Mouse (Mus musculus): ENCODE results near the gene Sypl. TPM values are rescaled to one million over a fixed set of nuclear protein-coding genes. Genes with fewer than 3 reads are reported as not detected.

Sypl gene
- polyA plus RNA-seq, 1 experiment from 2014 or later, result 135 TPM

DNA sequence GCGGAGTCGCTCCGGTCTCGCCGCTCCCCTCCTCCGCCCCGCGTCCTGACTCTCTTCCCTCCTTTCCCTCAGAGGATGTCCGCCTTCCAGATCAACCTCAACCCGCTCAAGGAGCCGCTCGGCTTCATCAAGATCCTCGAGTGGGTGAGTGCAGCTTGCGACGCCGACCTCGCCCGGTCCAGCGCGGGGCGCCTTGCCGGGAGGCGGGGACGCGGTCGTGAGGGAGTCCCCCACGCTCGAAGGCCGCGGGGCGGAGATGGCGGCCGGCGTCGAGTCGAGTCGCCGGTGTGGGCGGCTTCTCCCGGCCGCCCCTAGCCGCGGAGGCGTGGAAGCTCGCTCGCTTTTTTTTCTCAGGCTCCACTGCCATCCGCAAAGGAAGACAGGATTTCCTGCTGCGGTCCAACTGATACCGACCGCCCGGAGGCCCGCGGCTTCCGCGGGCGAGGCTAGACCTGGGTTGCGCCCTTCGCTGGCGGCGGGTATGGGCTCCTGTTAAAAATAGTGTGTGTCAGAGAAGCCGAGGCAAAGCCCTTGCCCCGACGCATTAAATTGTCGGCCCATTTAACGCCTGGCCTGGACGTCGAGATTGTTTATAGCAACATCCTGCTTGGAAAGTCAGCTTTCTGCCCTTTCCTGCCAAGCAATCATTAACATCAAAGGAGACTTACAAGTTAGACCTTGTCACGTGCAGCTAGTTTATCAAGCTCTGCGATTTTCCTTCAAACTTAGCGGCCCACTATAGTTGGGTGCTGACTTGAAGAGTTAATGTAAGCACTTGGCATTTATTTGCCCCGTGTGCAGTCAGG is 728 bp downstream of the Sypl start:
- Histone ChIP-seq H3K36me3 (ENCODE audit: control insufficient read depth, insufficient read depth, low read length) (no peaks in the 10 kb centered on the region), H3K4me1 (ENCODE audit: control insufficient read depth, insufficient read depth, low read length) (peaks cover 33% of the 10 kb centered on the region), H3K27me3 (ENCODE audit: control insufficient read depth, insufficient read depth, low read length) (no peaks in the 10 kb centered on the region), H3K4me2 (replicated peaks; ENCODE audit: low read depth, low read length) (peak overlapping the region; percentile 66), H3K9me3 (ENCODE audit: control insufficient read depth, low read length) (no peaks in the 10 kb centered on the region), H3K9ac (ENCODE audit: low read depth, low read length) (peak overlapping the region; percentile 82), H3K4me3 (ENCODE audit: low read length) (peak overlapping the region; percentile 59), H3K27ac (ENCODE audit: low read depth, low read length) (peak overlapping the region; percentile 93)
- WGBS, result under 1% methylated on average over 67 of the region's 71 CpGs
- ATAC-seq (ENCODE audit: low FRiP score, low TSS enrichment), result no peak; the same call in 1 of the 2 replicates

- Histone ChIP-seq H3K9me3 (ENCODE audit: control insufficient read depth, low read length) (no peaks in the 10 kb centered on the region), H3K9ac (ENCODE audit: low read depth, low read length) (peak overlapping the region; percentile 82), H3K27ac (ENCODE audit: low read depth, low read length) (peak overlapping the region; percentile 93; the same call in 1 of the 2 replicates), H3K4me1 (ENCODE audit: control insufficient read depth, insufficient read depth, low read length) (peaks cover 39% of the 10 kb centered on the region), H3K27me3 (ENCODE audit: control insufficient read depth, insufficient read depth, low read length) (no peaks in the 10 kb centered on the region), H3K4me2 (replicated peaks; ENCODE audit: low read depth, low read length) (peak overlapping the region; percentile 66), H3K36me3 (ENCODE audit: control insufficient read depth, insufficient read depth, low read length) (no peaks in the 10 kb centered on the region), H3K4me3 (ENCODE audit: low read length) (peak overlapping the region; percentile 59)
- no peak for ATAC-seq (ENCODE audit: low FRiP score, low TSS enrichment)
- WGBS, result under 1% methylated on average over 8 of the region's 8 CpGs
These were observed 1.3 kb downstream of the Sypl start for GRCm38 (mm10) chr12:32955037-32955436.

GRCm38 (mm10) chr12:32957211-32957610 is 3.5 kb downstream of the Sypl start:
- H3K4me2 ChIP-seq (replicated peaks; ENCODE audit: low read depth, low read length), result no peak overlapping the region
- H3K9me3 ChIP-seq (ENCODE audit: control insufficient read depth, low read length), result no peaks in the 10 kb centered on the region
- no peak for ATAC-seq (ENCODE audit: low FRiP score, low TSS enrichment)
- no peak overlapping the region for H3K4me3 ChIP-seq (ENCODE audit: low read length)
- no peak overlapping the region for H3K27ac ChIP-seq (ENCODE audit: low read depth, low read length)
- H3K9ac ChIP-seq (ENCODE audit: low read depth, low read length), result no peak overlapping the region
- no peaks in the 10 kb centered on the region for H3K27me3 ChIP-seq (ENCODE audit: control insufficient read depth, insufficient read depth, low read length)
- H3K4me1 ChIP-seq (ENCODE audit: control insufficient read depth, insufficient read depth, low read length), result peaks cover 55% of the 10 kb centered on the region
- H3K36me3 ChIP-seq (ENCODE audit: control insufficient read depth, insufficient read depth, low read length), result no peaks in the 10 kb centered on the region
- 59% methylated on average over 2 of the region's 2 CpGs for WGBS

DNA sequence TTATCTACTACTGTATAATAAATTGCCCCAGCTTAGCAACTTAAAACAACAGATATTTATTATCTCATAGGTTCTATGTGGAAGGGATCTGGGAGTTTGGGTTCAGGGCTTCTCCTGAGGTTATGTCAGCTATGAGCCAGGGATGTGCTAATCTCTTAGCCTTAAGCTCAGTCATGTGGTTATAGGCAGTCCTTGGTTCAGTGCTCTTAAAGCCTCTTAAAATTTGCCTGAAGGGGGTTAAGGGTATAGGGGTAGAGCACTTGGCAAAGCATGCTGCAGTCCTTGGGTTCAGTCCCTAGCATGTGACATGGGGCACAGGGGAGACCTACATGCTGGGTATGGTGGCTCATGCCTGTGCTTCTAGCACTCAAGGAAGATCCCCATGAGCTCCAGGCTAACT is 8.4 kb downstream of the Sypl start:
- H3K4me1 ChIP-seq (ENCODE audit: control insufficient read depth, insufficient read depth, low read length), result peaks cover 36% of the 10 kb centered on the region
- H3K9ac ChIP-seq (ENCODE audit: low read depth, low read length), result no peak overlapping the region
- H3K36me3 ChIP-seq (ENCODE audit: control insufficient read depth, insufficient read depth, low read length), result peaks cover 8% of the 10 kb centered on the region; the same call in 1 of the 2 replicates
- H3K4me2 ChIP-seq (replicated peaks; ENCODE audit: low read depth, low read length), result no peak overlapping the region
- no peak overlapping the region for H3K4me3 ChIP-seq (ENCODE audit: low read length)
- H3K27me3 ChIP-seq (ENCODE audit: control insufficient read depth, insufficient read depth, low read length), result no peaks in the 10 kb centered on the region
- ATAC-seq (ENCODE audit: low FRiP score, low TSS enrichment), result peak; percentile 39; the same call in 1 of the 2 replicates
- H3K9me3 ChIP-seq (ENCODE audit: control insufficient read depth, low read length), result no peaks in the 10 kb centered on the region
- H3K27ac ChIP-seq (ENCODE audit: low read depth, low read length), result no peak overlapping the region

- WGBS, result 90% methylated on average over 4 of the region's 4 CpGs
- no peak for ATAC-seq (ENCODE audit: low FRiP score, low TSS enrichment)
- H3K4me3 ChIP-seq (ENCODE audit: low read length), result no peak overlapping the region
These were observed 10.2 kb downstream of the Sypl start for GRCm38 (mm10) chr12:32963858-32964257.

GRCm38 (mm10) chr12:32972287-32972686 is 18.6 kb downstream of the Sypl start:
- Histone ChIP-seq H3K9me3 (ENCODE audit: control insufficient read depth, low read length) (no peaks in the 10 kb centered on the region), H3K27me3 (ENCODE audit: control insufficient read depth, insufficient read depth, low read length) (no peaks in the 10 kb centered on the region), H3K27ac (ENCODE audit: low read depth, low read length) (no peak overlapping the region), H3K4me3 (ENCODE audit: low read length) (no peak overlapping the region), H3K4me1 (ENCODE audit: control insufficient read depth, insufficient read depth, low read length) (no peaks in the 10 kb centered on the region), H3K36me3 (ENCODE audit: control insufficient read depth, insufficient read depth, low read length) (peaks cover 36% of the 10 kb centered on the region), H3K4me2 (replicated peaks; ENCODE audit: low read depth, low read length) (no peak overlapping the region), H3K9ac (ENCODE audit: low read depth, low read length) (no peak overlapping the region)
- WGBS, result 88% methylated on average over 1 of the region's 1 CpGs
- ATAC-seq (ENCODE audit: low FRiP score, low TSS enrichment), result no peak

More at GRCm38 (mm10) chr12:32963858-32964257, 10.2 kb downstream of the Sypl start:
- H3K27ac ChIP-seq (ENCODE audit: low read depth, low read length), result no peak overlapping the region
- no peak overlapping the region for H3K9ac ChIP-seq (ENCODE audit: low read depth, low read length)
- H3K27me3 ChIP-seq (ENCODE audit: control insufficient read depth, insufficient read depth, low read length), result no peaks in the 10 kb centered on the region
- no peaks in the 10 kb centered on the region for H3K9me3 ChIP-seq (ENCODE audit: control insufficient read depth, low read length)
- peaks cover 28% of the 10 kb centered on the region for H3K4me1 ChIP-seq (ENCODE audit: control insufficient read depth, insufficient read depth, low read length)
- no peak overlapping the region for H3K4me2 ChIP-seq (replicated peaks; ENCODE audit: low read depth, low read length)
- H3K36me3 ChIP-seq (ENCODE audit: control insufficient read depth, insufficient read depth, low read length), result peaks cover 18% of the 10 kb centered on the region

GRCm38 (mm10) chr12:32974893-32975292 is 21.2 kb downstream of the Sypl start:
- no peak for ATAC-seq (ENCODE audit: low FRiP score, low TSS enrichment)
- H3K9me3 ChIP-seq (ENCODE audit: control insufficient read depth, low read length), result no peaks in the 10 kb centered on the region

GRCm38 (mm10) chr12:32975501-32975900 is 21.8 kb downstream of the Sypl start:
- Histone ChIP-seq H3K9me3 (ENCODE audit: control insufficient read depth, low read length) (no peaks in the 10 kb centered on the region), H3K4me3 (ENCODE audit: low read length) (no peak overlapping the region), H3K27me3 (ENCODE audit: control insufficient read depth, insufficient read depth, low read length) (no peaks in the 10 kb centered on the region), H3K27ac (ENCODE audit: low read depth, low read length) (no peak overlapping the region), H3K4me1 (ENCODE audit: control insufficient read depth, insufficient read depth, low read length) (no peaks in the 10 kb centered on the region), H3K9ac (ENCODE audit: low read depth, low read length) (no peak overlapping the region), H3K36me3 (ENCODE audit: control insufficient read depth, insufficient read depth, low read length) (peaks cover 22% of the 10 kb centered on the region; the same call in 1 of the 2 replicates), H3K4me2 (replicated peaks; ENCODE audit: low read depth, low read length) (no peak overlapping the region)
- ATAC-seq (ENCODE audit: low FRiP score, low TSS enrichment), result no peak
- WGBS, result 81% methylated on average over 3 of the region's 3 CpGs

More at GRCm38 (mm10) chr12:32974893-32975292, 21.2 kb downstream of the Sypl start:
- no peak overlapping the region for H3K27ac ChIP-seq (ENCODE audit: low read depth, low read length)
- no peak overlapping the region for H3K4me2 ChIP-seq (replicated peaks; ENCODE audit: low read depth, low read length)
- no peak overlapping the region for H3K4me3 ChIP-seq (ENCODE audit: low read length)
- H3K9ac ChIP-seq (ENCODE audit: low read depth, low read length), result no peak overlapping the region
- peaks cover 23% of the 10 kb centered on the region; the same call in 1 of the 2 replicates for H3K36me3 ChIP-seq (ENCODE audit: control insufficient read depth, insufficient read depth, low read length)
- H3K27me3 ChIP-seq (ENCODE audit: control insufficient read depth, insufficient read depth, low read length), result no peaks in the 10 kb centered on the region
- H3K4me1 ChIP-seq (ENCODE audit: control insufficient read depth, insufficient read depth, low read length), result no peaks in the 10 kb centered on the region

DNA sequence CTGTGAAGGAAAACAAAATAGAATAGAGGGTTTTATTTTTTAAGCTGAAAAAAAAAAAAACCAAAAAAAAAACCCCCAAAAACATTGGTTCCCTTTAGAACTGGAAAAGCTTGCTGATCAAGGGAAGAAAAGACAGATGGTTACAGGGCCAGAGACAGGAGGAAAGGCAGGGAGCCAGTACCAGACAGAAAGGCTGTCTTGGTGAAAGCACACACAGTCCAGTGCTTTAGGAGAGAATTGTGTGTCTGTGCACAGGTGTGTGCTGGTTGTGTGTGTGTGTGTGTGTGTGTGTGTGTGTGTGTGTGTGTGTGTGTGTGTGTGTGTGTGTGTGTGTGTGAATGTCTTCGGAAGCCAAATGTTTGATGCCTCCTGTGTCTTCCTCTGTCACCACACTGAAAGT is 28.9 kb downstream of the Sypl start:
- Histone ChIP-seq H3K4me2 (replicated peaks; ENCODE audit: low read depth, low read length) (no peak overlapping the region), H3K4me1 (ENCODE audit: control insufficient read depth, insufficient read depth, low read length) (no peaks in the 10 kb centered on the region), H3K9ac (ENCODE audit: low read depth, low read length) (no peak overlapping the region), H3K27ac (ENCODE audit: low read depth, low read length) (no peak overlapping the region), H3K27me3 (ENCODE audit: control insufficient read depth, insufficient read depth, low read length) (no peaks in the 10 kb centered on the region), H3K9me3 (ENCODE audit: control insufficient read depth, low read length) (no peaks in the 10 kb centered on the region), H3K4me3 (ENCODE audit: low read length) (no peak overlapping the region), H3K36me3 (ENCODE audit: control insufficient read depth, insufficient read depth, low read length) (0 out of 2 replicates have a peak, but pooled peaks cover under 1% of the 10 kb centered on the region)
- no peak for ATAC-seq (ENCODE audit: low FRiP score, low TSS enrichment)
- 100% methylated on average over 1 of the region's 1 CpGs for WGBS
